Mouse (Mus musculus): ENCODE measurements around the gene Cflar.
A peak's percentile ranks its signal among the peaks of the same experiment; 100 is the strongest.
"Not testable (repeated sequence)": the region's sequence is repeated elsewhere in the genome, so short reads cannot be mapped to it uniquely, and the experiment has no call there.

The Cflar gene

DNA sequence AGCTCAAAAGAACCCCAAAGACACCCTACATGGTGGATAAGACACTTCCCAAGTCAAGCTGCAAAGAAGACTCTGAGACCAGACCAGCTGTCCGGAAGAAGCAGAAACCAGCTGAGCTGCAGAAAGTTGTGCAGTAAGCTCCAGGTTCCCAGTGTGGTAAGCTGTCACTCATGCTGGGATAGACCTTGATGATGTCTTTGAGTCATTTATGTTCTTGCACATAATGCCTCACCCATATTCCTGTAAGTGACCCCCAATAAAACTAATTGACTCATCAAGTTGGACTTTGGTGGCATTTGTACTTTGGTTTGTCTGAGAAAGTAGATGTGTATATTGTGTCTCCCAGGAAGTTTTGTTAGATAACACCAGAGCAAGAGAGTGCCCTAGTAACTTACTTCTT is 66.3 kb downstream of the Cflar start:
- no peak for DNase-seq

DNA sequence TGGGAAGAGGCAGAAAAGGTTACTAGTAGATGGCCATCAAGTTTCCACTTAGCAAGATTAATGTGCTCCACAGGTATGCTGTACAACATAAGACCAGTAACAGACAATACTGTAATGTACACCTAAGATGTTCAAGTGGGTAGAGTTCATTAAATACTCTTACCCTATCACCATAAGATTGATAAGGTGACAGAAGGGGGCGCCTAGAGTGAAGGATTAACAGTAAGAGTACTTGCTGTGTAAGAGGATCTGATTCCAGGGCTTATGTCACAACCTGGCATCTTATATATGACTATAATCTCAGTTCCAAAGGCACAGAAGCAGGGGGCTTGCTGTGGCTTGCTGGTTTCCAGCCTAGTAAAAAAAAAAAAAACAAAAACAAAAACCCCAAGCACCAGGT is 66.9 kb downstream of the Cflar start:
- DNase-seq: peak in 1 of 2 experiments; percentile 13

DNA sequence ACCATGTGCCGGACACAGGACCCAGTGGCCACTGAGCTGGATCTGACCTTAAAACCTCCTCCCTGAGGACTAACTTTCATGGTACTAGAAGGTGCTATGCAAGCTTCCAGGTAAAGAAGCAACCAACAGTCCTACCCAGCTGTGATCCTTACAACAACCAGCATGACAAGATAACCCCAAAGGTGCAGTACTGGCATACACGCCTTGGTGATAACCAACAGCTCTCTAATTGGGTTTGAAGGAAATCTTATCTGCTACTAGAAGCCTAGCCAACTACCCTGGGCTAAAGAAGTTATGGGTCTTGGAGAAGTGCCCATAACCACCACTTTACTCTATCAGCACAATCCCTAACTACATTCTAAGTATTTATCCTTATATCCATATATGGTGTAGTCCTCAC is 75.0 kb downstream of the Cflar start:
- no peak for DNase-seq

DNA sequence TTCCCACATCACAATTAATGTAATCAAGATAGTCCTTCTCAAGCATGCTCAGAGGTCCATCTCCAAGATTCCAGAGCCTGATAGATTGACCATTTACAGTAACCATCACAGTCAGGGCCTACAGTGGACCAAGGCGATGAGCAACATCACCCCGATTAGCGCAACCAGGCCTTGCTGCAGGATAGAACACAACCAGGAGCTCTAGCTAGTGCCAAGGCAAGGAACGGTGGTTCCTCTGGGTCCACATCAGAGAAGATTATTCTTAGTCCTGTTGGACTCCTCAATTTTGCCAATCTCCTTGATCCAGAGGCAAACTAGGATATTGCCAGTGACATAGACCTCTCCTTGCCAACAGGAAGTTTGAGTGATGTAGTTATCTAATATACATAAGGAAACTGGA is 77.1 kb downstream of the Cflar start:
- no peak for DNase-seq

DNA sequence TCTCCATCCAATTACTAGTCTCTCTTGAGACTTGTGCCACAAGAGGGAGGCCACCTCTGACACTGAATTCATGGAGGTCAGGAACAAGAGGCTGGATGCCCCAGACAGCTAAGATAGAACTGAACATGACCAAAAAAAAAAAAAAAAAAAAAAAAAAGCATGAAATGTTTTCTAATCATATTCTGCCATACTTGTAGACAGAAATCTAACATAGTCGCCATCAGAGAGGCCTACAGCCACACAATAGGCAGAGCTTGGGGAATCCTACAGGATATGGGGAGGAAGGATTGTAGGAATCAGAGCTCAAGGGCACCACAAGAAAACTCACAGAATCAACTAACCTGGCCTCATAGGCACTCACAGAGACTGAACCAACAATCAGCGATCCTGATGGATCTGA is 83.4 kb downstream of the Cflar start:
- DNase-seq: no peak

DNA sequence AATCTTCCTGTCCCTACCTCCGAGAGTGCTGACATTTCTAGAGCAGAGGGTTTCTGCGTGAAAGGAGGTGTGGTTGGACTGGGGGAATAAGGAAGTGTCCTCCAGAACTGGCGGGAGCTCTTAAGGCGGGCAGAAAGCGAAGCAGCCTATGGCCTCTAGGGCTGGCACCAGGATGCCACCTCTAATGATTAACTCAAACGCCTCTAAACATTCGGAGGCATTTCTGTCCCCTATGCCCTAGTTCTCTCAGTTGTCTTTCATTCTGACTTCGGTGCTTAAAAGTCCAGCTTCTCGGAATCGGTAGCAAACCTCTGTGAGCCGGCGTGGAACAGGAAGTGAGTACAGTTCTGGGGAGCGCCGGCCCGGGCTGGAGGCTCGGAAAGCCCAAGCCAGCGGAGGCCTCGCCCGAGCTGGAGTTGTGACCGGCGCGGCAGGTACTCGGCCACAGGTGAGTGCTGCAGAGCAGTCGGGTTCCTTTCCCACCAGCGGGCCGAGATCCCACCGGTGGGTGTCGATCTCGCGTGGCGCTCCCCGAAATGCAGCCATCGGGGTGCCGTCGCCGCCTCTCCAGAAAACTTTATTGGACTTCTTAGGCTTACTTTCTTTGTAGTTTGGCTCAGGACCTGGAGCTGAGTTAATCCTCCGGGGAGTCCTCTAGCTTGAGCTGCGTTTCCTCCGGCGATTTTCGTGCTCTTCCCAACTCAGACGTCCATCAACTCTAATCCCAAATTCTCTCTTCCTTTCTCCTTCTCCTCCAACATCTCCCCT is 84.2 kb downstream of the Cflar start, which contains the start of gene Casp8:
Casp8 (plus strand) TSS at position 84 of the 768 bp plus-strand sequence.
- peak; percentile 34 to 48 for DNase-seq

DNA sequence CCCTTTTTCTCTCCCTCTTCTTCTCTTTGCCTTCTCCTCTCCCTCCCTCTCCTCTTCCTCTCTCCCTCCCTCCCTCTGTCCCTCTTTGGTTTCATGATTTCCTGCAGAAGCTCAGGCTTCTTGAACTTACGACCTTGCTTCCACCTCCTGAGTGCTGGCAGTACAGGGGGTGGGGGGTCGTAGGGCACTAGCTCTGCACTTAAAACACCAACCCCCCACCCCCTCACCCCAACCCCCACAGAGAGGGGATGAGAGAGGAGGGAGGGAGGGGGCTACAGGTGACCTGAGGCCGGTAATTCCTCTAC is 84.7 kb downstream of the Cflar start:
- DNase-seq: peak in 1 of 2 experiments; percentile 15

DNA sequence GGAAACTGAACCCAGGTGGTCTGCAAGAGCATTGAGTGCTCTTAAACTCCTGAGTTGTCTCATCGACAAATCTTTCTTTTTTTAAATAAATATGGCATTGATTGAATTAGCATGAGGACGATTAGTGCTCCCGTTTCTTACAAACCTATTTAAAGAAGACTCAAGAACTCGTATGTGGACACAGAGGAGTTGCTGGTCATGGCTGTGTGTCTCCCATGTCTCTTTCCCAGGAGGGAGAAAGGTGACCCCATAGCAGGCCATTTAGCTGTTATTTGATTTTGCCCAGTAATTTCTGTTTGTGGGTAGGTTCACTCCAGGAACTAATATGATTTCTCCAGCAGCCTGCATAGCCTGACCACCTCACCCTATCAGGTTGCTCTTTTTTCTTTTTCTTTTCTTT is 85.5 kb downstream of the Cflar start:
- DNase-seq: no peak

DNA sequence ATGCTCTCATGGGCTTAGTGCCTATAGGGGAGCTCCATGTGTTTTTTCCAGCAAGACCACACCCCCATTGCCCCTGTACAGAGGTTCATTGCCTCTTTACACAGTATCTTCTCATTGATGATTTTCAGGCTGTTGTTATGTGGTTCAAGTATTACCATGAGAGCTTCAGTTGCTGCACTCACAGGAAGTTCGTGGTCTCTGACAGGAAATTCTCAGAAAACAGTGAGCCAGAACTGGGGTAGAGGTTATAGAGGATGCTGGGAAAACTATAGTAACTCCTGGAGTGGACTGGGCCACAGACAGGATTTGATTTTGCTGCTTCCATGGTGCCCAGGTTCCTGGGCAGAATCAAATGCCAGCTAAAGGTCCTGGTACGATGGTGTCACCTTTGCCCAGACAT is 86.1 kb downstream of the Cflar start:
- peak; percentile 41 to 48 for DNase-seq

DNA sequence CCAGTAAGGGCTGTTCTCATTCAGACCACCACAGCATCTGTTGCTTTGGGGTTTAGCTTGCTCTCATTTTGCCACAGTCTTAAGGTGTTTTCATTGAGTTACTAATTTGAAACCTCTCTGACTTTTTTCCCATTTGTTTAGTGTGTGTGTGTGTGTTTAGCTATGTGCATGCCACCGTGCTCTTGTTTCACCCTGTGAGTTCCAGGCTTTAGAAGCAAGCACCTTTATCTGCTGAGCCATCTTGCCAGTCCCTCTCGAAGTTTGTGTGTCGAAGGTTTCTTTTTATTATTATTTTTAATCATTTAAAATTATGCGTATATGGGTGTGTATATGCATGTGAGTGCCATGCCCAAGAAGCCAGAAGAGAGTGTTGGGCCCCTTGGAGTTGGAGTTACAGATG is 87.6 kb downstream of the Cflar start:
- DNase-seq: no peak

DNA sequence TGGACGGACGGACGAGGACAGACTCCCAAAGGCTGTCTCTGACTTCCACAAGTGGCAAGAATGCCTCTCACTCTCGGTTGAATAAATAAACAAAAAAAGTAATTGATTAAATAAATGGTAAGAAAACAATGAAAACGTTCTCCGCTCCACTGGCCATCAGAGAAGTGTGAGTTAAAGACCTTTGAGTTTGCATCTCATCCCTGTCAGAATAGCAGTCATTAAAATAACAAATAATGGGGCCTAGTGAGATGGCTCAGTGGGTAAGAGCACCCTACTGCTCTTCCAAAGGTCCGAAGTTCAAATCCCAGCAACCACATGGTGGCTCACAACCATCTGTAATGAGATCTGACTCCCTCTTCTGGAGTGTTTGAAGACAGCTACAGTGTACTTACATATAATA is 89.3 kb downstream of the Cflar start:
- DNase-seq: not testable (repeated sequence)

DNA sequence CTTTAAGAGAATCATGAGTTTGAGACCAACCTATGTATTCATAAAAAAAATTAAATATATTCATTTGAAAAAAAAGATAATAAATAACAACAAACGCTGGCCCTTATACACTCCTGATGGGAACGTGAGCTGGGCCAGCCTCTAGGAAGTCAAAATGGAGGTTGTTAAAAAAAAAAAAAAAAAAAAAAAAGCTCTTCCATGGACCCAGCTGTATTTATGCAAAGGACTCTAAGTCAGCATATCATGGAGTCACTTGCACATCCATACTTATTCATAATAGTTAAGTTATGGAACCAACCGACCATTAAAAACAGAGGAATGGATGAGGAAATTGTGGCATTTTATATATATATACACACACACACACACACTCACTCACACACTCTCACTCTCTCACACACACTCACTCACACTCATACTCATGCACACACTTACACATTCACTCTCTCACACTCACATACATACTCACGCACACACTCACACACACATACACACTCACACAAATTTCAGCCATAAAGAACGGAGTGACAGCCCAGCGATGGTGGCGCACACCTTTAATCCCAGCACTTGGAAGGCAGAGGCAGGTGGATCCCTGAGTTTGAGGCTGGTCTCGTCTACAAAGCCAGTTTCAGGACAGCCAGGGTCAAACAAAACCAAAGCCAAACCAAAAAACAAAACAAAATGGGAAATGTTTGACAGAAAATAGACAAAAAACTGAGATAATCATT is 90.4 kb downstream of the Cflar start:
- DNase-seq: no peak

DNA sequence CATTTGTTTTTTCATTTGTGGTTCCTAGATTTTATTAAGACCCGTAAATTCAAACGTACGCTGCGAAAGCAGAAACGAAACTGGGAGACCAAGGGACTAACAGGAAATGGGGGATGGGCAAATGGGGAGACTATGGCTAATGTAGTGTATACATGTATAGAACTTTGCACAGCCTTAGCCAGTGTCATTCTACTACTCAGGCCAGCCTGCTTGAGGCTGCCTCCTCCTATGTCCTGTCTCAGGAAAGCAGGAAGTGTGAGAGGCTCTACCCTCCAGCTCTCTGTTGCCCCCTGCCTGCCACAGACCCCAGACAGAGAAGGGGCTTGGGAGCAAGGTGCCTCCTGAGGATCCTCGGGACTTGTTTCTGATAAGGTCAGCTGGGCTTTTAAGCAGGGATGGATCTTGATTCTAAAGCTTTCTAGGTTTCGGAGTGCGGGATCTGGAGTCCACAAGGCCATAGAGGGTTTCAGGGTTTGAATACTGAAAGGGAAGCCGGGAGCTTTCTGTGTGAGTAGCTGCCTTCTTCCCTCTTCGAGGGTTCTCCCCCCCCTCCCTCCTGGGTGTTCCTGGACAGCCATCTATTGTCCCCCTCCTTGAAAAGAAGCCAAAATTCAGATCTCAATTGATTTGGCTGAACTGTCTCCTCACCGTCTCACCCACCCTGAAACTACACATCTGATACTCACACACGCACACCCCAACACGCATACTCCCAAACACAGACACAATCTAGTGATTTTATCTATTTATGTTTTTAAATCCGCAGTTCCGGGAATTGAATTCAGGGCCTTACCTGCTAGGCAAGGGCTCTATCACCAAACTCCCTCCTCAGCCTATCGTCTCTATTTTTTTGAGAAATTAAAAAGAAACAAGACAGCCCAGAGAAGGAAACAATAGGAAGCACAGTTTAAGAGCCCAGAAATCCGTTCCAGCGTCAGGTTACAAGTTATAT is 91.3 kb downstream of the Cflar start:
- peak; percentile 87 to 89 for DNase-seq

DNA sequence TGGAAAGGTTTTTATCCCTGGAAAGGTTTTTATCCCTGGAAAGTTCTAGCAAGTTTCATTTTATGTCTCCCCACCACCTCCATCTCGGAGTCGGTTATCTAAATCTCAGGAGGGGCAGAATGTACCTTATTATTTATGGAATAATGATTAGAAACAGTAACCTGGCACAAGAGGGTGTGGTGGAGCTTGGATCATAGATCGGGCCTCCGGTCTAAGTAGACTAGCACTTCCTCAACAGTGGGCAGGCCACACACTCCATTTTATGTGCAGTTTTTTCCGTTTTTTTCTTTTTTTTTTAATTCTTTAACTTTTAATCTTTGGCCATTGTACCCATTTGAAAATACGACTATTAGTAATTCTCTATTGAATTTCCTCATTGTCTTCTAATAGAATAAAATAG is 92.2 kb downstream of the Cflar start:
- no peak for DNase-seq

DNA sequence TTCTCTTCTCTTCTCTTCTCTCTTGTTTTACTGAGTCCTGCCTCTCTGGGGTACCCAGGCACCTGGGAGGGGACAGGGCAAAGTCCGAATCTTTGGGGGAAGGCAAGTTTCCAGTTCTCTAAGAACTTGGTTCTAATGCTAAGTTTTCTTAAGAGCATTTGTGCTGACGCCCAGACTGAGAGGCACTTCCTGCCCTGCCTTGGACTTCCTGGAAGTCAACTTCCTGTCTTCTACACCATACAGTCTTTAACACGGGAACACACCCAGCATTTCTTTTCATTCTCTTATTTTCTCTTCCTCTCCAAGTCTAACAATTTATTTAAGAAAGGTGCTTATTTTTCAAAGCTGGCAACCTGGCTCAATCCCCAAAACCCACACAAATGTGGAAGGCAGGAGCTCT is 95.3 kb downstream of the Cflar start:
- peak; percentile 31 to 39 for DNase-seq
